Mouse (Mus musculus) ES-Bruce4 (cell line): ENCODE results near the gene Cish.

Experiments
- CTCF ChIP-seq: IDR thresholded peaks from one replicate; pipeline ENCODE4 v1.8.1; 2011; ENCODE audit warnings: low read depth, low read length
- EP300 ChIP-seq: IDR thresholded peaks from 2 replicates; pipeline ENCODE4 v1.6.1; 2011; ENCODE audit warnings: low read depth, low read length; ENCODE audit not compliant: insufficient read depth
- POLR2A ChIP-seq: IDR thresholded peaks from one replicate; pipeline ENCODE4 v1.8.1; 2011; ENCODE audit warnings: low read length; ENCODE audit not compliant: insufficient read depth

- TF ChIP-seq POLR2A (no peak), CTCF (no peak), EP300 (no peak)
These were observed 37.9 kb downstream of the Cish start for GRCm38 (mm10) chr9:107333686-107334085.
